Comparison of ENCODE assay signal across 13 mouse cellular contexts in the genomic region with DNA sequence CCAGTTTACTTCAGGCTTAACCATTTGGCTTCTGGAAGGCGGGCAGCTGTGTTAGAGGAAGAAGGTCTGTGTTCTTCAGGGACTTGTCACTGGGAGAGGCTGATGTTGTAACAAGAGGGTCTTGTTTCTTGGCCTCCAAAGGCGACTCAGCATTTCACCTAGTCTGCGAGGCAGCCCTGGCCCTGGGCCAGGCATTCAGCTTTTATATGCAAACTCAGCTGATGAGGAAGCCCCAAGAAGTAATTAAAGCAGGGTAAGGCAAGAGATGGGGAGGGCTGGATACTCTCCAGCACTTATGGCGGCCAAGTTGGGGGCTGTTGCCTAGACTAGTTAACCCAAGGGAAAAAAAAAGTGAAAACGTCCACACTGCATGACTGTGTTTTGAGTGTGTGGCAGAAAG.
DNase-seq lines count a peak whose midpoint lies in the region; ATAC-seq and TF ChIP-seq lines count a peak whose summit lies in the region.
"Had no signal": no experiment of that assay in that cellular context is flagged by ENCODE, and none has a peak within 500 bp of the region (broad histone marks: within the 10 kb centered on the region; RNA-seq: fewer than 3 reads in every experiment).

No protein-coding gene starts in this region.

- TF ChIP-seq EP300 in MEL (IDR thresholded peaks at IDR 0.05; ENCODE audit: low read depth in 1 of 2, low read length in 2 of 2) = no peak

- H3K9me3 ChIP-seq in MEL (replicated peaks; ENCODE audit: insufficient read depth, low read length) = no peaks in the 10 kb centered on the region
- H3K9me3 ChIP-seq in intestine, embryonic 15.5 days = no peaks in the 10 kb centered on the region
- H3K9me3 ChIP-seq: heart, embryonic 10.5 days; kidney, embryonic 15.5 days; limb, embryonic 15.5 days; lung, embryonic 15.5 days had no signal

- no peak overlapping the region for H3K4me2 ChIP-seq in intestine, embryonic 15.5 days (replicated peaks)
- H3K4me2 ChIP-seq: kidney, embryonic 15.5 days; limb, embryonic 15.5 days; lung, embryonic 15.5 days had no signal

- WGBS in intestine, embryonic 15.5 days = 43% methylated on average over 5 of the region's 5 CpGs

- intact Hi-C loops in left cerebral cortex, postnatal 4 days (cut with DNase I) = no loop called here
- intact Hi-C loops in left cerebral cortex, adult 2 months (cut with DNase I) = no loop called here

- peaks cover 0 to 1% of the 10 kb centered on the region in 2 experiments; a peak in 1 of 4 replicates for H3K27me3 ChIP-seq in MEL (ENCODE audit: control insufficient read depth in 1 of 2, insufficient read depth in 2 of 2, low read length in 2 of 2)
- no peaks in the 10 kb centered on the region; the same call in 1 of the 2 replicates for H3K27me3 ChIP-seq in intestine, embryonic 15.5 days (replicated peaks)
- H3K27me3 ChIP-seq: kidney, embryonic 15.5 days; limb, embryonic 15.5 days; lung, embryonic 15.5 days had no signal

- no peak overlapping the region for H3K9ac ChIP-seq in MEL (ENCODE audit: control insufficient read depth, low read depth, low read length, poor library complexity, severe bottlenecking)
- H3K9ac ChIP-seq in intestine, embryonic 15.5 days = no peak overlapping the region
- H3K9ac ChIP-seq: kidney, embryonic 15.5 days; limb, embryonic 15.5 days; lung, embryonic 15.5 days had no signal

- no peaks in the 10 kb centered on the region for H3K36me3 ChIP-seq in MEL (ENCODE audit: control insufficient read depth in 1 of 2, insufficient read depth in 2 of 2, low read length in 2 of 2)
- H3K36me3 ChIP-seq in intestine, embryonic 15.5 days = no peaks in the 10 kb centered on the region
- H3K36me3 ChIP-seq: heart, embryonic 10.5 days; kidney, embryonic 15.5 days; limb, embryonic 15.5 days; lung, embryonic 15.5 days had no signal

- H3K79me2 ChIP-seq in MEL (ENCODE audit: control insufficient read depth, insufficient read depth, low read length, poor library complexity) = no peaks in the 10 kb centered on the region

- no peak overlapping the region for H3K4me3 ChIP-seq in left cerebral cortex, adult 2 months
- no peak overlapping the region for H3K4me3 ChIP-seq in MEL (ENCODE audit: control insufficient read depth in 1 of 2, insufficient read depth in 1 of 2, low read depth in 2 of 2, low read length in 2 of 2)
- no peak overlapping the region for H3K4me3 ChIP-seq in intestine, embryonic 15.5 days (replicated peaks)
- H3K4me3 ChIP-seq: heart, embryonic 10.5 days; kidney, embryonic 15.5 days; limb, embryonic 15.5 days; lung, embryonic 15.5 days had no signal

- DNase-seq in cerebellum, adult 11-12 months = peak; percentile 21
- no peak for DNase-seq in cerebellum, adult 9-11 months
- peak; percentile 80 for DNase-seq in left cerebral cortex, postnatal 4 days
- no peak for DNase-seq in left cerebral cortex, adult 2 months (ENCODE audit: extremely low spot score in 1 of 2, low spot score in 2 of 2)
- peak; percentile 6 for DNase-seq in MEL (ENCODE audit: low read depth, low spot score)
- peak; percentile 29 for DNase-seq in forelimb bud, embryonic 11.5 days (ENCODE audit: low read depth, low spot score)
- no peak for DNase-seq in frontal cortex, adult 2 months (ENCODE audit: extremely low spot score in 1 of 2, low spot score in 1 of 2)
- DNase-seq: heart, postnatal 4 days had no signal

- TF ChIP-seq POLR2A in MEL (IDR thresholded peaks at IDR 0.05; ENCODE audit: control insufficient read depth in 1 of 2, insufficient read depth in 1 of 2, low read depth in 1 of 2, low read length in 2 of 2, poor library complexity in 1 of 2) = no peak

- no peak for TF ChIP-seq RAD21 in MEL (IDR thresholded peaks at IDR 0.05; ENCODE audit: low read depth, low read length)

- no peak overlapping the region for H3K27ac ChIP-seq in left cerebral cortex, adult 2 months
- no peak overlapping the region for H3K27ac ChIP-seq in MEL (ENCODE audit: control insufficient read depth, low read depth, low read length)
- H3K27ac ChIP-seq in intestine, embryonic 15.5 days = no peak overlapping the region
- H3K27ac ChIP-seq: heart, embryonic 10.5 days; kidney, embryonic 15.5 days; limb, embryonic 15.5 days; lung, embryonic 15.5 days had no signal

- TF ChIP-seq CTCF in left cerebral cortex, adult 2 months (IDR thresholded peaks at IDR 0.05) = no peak
- TF ChIP-seq CTCF in MEL (IDR thresholded peaks at IDR 0.05 in 2 of 3, conservative IDR thresholded peaks at IDR 0.05 in 1 of 3; ENCODE audit: control insufficient read depth in 1 of 3, insufficient read depth in 1 of 3, low read depth in 2 of 3, low read length in 3 of 3, poor library complexity in 1 of 3, severe bottlenecking in 1 of 3) = no peak

- H3K4me1 ChIP-seq in MEL (ENCODE audit: control insufficient read depth in 1 of 2, insufficient read depth in 2 of 2, low read length in 2 of 2) = no peaks in the 10 kb centered on the region
- H3K4me1 ChIP-seq in intestine, embryonic 15.5 days (replicated peaks) = no peaks in the 10 kb centered on the region
- H3K4me1 ChIP-seq: heart, embryonic 10.5 days; kidney, embryonic 15.5 days; limb, embryonic 15.5 days; lung, embryonic 15.5 days had no signal

- ATAC-seq in intestine, embryonic 15.5 days = no peak

TF ChIP-seq in MEL, 35 proteins besides CTCF, POLR2A, EP300 and RAD21:
- TF ChIP-seq POLR2AphosphoS2 (IDR thresholded peaks at IDR 0.05; ENCODE audit: low read length) = no peak
- TF ChIP-seq TAL1 (IDR thresholded peaks at IDR 0.05; ENCODE audit: low read length) = no peak
- no peak for TF ChIP-seq MEF2A (IDR thresholded peaks at IDR 0.05; ENCODE audit: extremely low read depth, insufficient replicate concordance, low read depth, low read length, poor library complexity, severe bottlenecking)
- TF ChIP-seq E2F4 (IDR thresholded peaks at IDR 0.05; ENCODE audit: borderline replicate concordance, low read depth, low read length) = no peak
- TF ChIP-seq HCFC1 (IDR thresholded peaks at IDR 0.05; ENCODE audit: low read depth, low read length) = no peak
- TF ChIP-seq NELFE (IDR thresholded peaks at IDR 0.05; ENCODE audit: low read depth, low read length) = no peak
- TF ChIP-seq UBTF (IDR thresholded peaks at IDR 0.05; ENCODE audit: borderline replicate concordance, insufficient read depth, low read depth, low read length) = no peak

Comparison
In these comparisons a context has a peak if more than half of its experiments do, and no peak if none do; other contexts are left out.
1. DNase-seq: peak in cerebellum, adult 11-12 months (single experiment), left cerebral cortex, postnatal 4 days (single experiment), MEL (single experiment) and forelimb bud, embryonic 11.5 days (single experiment); none in cerebellum, adult 9-11 months (single experiment), left cerebral cortex, adult 2 months (0 of 2) and frontal cortex, adult 2 months (0 of 2).